Mouse (Mus musculus) embryonic facial prominence, embryonic 10.5 days (tissue): Measurements from ENCODE around the gene Vegfb. TPM values are rescaled to one million over a fixed set of nuclear protein-coding genes. Genes with fewer than 3 reads are reported as not detected.
"Not testable (repeated sequence)": the region's sequence is repeated elsewhere in the genome, so short reads cannot be mapped to it uniquely, and the experiment has no call there.

Source experiments
- DNase-seq: peaks from one replicate; pipeline ENCODE4 v3.0.0-alpha.2; 2017; ENCODE audit warnings: low spot score
- H3K27ac ChIP-seq: fragments of 300-500 bp; sonication (generic); replicated peaks from 2 replicates; pipeline ENCODE4 v1.5.1; 2016; ENCODE audit warnings: mild to moderate bottlenecking
- H3K27me3 ChIP-seq: fragments of 300-500 bp; sonication (generic); replicated peaks from 2 replicates; pipeline ENCODE4 v1.6.1; 2016; ENCODE audit warnings: low read depth, mild to moderate bottlenecking; ENCODE audit not compliant: poor library complexity, severe bottlenecking
- H3K36me3 ChIP-seq: fragments of 300-500 bp; sonication (generic); replicated peaks from 2 replicates; pipeline ENCODE4 v1.6.1; 2016; ENCODE audit warnings: mild to moderate bottlenecking, moderate library complexity
- H3K4me1 ChIP-seq: fragments of 300-500 bp; sonication (generic); 2 replicates; pipeline ENCODE4 v1.6.1; 2016
- H3K4me3 ChIP-seq: fragments of 300-500 bp; sonication (generic); 2 replicates; pipeline ENCODE4 v1.5.1; 2016; ENCODE audit warnings: mild to moderate bottlenecking, moderate library complexity
- H3K9me3 ChIP-seq: fragments of 300-500 bp; sonication (generic); 2 replicates; pipeline ENCODE4 v1.6.1; 2016; ENCODE audit warnings: mild to moderate bottlenecking
- WGBS: fragments of 180-500 bp; shearing (Covaris S2); methylation state at CpG from one replicate; pipeline ENCODE4 v1.1.7; 2016; 5-methylcytosine and 5-hydroxymethylcytosine counted together
- polyA plus RNA-seq: library from polyadenylated mRNA; unstranded; fragments of >200 nt; fragmentation: Nextera tagmentation; extraction: Ambion mirVana; gene quantifications from 2 replicates; pipeline ENCODE4 v1.2.1, GENCODE M21; 2016

Gene Vegfb
- polyA plus RNA-seq, 1 experiment from 2014 or later, result 36.9 TPM

DNA sequence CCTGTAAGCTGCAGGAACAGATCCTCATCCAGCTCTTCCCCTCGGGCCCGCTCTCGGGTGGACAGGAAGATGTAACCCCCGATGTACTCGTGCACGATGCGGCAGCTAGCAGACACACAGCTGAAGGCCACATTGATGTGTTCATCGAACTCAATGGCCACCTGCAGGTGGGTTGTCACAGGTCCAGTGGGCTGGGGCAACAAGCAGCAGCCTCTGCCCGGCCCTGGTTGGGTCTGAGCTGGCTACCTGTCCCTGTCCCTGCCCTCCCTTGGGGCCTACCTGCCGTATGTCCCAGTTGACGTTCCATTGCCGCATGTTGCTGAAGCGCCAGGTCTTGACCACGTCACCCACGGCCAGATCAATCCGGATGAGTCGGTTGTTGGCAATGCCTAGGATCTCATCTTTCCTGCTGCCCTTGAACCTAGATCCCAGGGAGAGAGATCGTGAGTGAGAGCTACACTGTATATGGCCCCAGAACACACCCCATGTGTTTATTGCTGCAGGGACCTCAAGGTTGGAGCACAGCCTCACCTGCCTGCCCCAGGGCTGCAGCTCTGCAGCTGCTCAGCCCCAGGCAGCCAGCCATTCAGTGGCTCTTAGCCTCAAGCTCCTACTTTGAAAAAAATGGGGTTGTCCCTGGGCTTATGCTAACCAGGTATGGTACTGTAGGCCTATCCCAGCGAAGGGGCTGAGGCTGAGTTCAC, 12.1 kb upstream of the Vegfb start:
- WGBS, result 93% methylated on average over 19 of the region's 19 CpGs
- Histone ChIP-seq H3K4me3 (no peak overlapping the region; the same call in 1 of the 2 replicates), H3K9me3 (no peaks in the 10 kb centered on the region), H3K27me3 (no peaks in the 10 kb centered on the region), H3K4me1 (peaks cover 30% of the 10 kb centered on the region), H3K36me3 (peaks cover 46% of the 10 kb centered on the region), H3K27ac (no peak overlapping the region)
- DNase-seq, result no peak

DNA sequence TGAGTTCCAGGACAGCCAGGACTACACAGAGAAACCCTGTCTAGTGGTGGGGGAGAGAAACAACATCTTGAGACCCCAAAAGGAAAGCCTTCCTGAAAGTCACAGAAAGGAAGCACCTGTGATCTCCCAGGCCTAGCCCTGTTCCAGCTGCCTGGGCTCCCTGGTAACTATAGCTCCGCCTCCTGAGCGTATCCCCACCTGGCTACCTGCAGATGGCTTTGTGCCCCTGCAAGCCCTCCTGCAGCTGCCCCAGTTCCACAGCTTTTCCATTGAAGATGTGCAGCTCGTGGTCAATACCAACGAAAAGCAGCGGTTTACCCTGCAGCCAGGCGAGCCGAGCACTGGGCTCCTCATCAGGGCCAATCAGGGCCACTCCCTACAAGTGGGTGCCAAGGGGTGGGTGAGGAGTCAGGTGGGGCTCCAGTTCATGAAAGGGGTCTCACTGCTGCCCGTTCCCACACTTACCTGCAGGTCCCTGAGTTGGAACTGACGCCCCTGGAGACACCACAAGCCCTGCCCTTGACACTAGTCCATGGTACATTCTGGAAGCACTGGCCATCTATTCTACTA, 10.4 kb upstream of the Vegfb start:
- WGBS, result 81% methylated on average over 9 of the region's 9 CpGs
- Histone ChIP-seq H3K27me3 (no peaks in the 10 kb centered on the region), H3K27ac (no peak overlapping the region), H3K4me3 (peak overlapping the region; percentile 71; the same call in 1 of the 2 replicates), H3K36me3 (peaks cover 46% of the 10 kb centered on the region), H3K4me1 (peaks cover 43% of the 10 kb centered on the region), H3K9me3 (no peaks in the 10 kb centered on the region)
- no peak for DNase-seq

DNA sequence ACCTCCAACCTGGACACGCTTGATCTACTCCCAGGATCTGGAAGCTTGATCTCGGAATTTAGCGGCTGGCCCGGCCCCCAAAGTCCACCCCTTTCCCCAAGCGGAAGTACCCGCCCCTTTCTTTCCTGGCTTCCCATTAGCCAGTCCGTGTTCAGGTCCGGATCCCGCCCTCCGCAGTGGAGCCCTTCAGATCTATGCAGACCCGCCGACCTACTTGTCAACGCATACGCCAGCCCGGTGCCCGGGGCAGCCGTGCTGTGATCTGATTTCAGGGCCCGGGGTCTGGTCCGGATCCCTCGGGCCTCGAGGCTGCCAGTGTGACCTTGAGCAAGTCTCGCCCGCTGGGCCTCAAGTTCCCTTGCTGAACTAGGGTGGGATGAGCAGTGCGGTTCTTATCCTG, 8.6 kb upstream of the Vegfb start, which contains the start of the genes Nudt22 and Trpt1:
Nudt22 (minus strand) TSS at position 112 of the 400 bp plus-strand sequence.
Trpt1 (plus strand) TSS at position 126 of the 400 bp plus-strand sequence.
- DNase-seq, result peak; percentile 92
- peaks cover 32% of the 10 kb centered on the region for H3K36me3 ChIP-seq
- H3K27ac ChIP-seq, result peak within 1 kb of the TSS; percentile 85
- WGBS, result under 1% methylated on average over 24 of the region's 24 CpGs
- peak within 1 kb of the TSS; percentile 71 for H3K4me3 ChIP-seq
- H3K4me1 ChIP-seq, result peaks cover 56% of the 10 kb centered on the region
- no peaks in the 10 kb centered on the region for H3K9me3 ChIP-seq
- H3K27me3 ChIP-seq, result no peaks in the 10 kb centered on the region

DNA sequence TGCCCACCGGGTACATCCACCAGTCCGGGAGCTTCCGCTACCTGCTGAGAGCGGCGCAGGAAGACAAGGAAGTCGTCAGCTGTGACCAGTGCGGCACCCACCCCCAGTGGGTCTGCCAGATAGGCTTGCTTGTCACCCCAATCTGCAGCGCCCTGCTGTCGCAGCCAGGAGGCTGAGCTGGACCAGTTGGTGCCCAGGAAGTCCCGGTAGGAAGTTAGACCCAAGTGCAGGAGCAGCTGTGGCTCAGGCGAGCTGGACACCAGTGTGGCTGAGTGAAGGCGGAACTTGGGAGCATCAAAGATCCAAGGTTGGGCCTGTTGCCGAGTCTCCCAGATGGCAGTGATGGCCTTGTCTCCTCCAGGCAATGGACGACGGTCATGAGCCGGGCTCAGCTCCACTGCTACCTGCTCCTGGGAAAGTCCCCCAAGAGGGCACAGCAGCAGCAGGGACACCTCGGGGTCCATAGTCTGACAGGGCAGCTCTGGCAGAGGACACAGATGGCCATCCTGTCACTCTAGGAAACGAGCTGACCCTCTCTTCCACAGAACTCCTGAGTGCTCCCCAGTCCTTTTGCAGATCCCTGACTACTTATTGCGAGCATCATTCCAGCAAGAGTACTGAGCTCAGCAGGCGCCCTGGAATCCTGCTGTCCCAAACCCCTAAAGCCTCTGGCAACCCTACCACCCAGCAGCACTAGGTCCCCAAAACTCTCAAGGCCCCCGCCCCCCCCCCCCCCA, 8.0 kb upstream of the Vegfb start:
- Histone ChIP-seq H3K27ac (peak overlapping the region; percentile 85), H3K4me3 (peak overlapping the region; percentile 71), H3K4me1 (peaks cover 56% of the 10 kb centered on the region), H3K36me3 (peaks cover 28% of the 10 kb centered on the region), H3K27me3 (no peaks in the 10 kb centered on the region), H3K9me3 (no peaks in the 10 kb centered on the region)
- DNase-seq, result no peak
- 48% methylated on average over 21 of the region's 21 CpGs for WGBS

DNA sequence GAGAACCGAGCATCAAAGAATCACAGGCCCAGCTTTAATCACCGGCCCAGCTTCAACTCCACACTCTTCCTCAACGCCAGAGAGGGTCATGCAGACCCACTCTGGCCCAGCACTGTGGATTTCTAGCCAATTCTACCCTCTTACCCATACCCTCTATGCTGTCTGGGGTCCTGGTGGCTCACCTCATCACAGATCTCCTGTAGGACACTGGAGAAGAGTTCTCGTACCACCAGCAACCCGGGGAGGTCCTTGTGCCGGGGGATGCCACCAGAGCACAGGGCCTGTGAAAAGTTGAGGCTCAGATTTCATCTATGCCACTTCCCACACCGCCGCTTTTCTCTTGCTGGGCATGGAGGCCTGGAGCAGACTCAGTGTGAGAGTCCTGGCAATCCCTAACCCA, 7.0 kb upstream of the Vegfb start:
- Histone ChIP-seq H3K4me1 (peaks cover 56% of the 10 kb centered on the region), H3K36me3 (peaks cover 19% of the 10 kb centered on the region), H3K27me3 (no peaks in the 10 kb centered on the region), H3K27ac (0 out of 2 replicates have a peak overlapping the region, but pooled peaks have one; percentile 10), H3K9me3 (no peaks in the 10 kb centered on the region), H3K4me3 (peak overlapping the region; percentile 71)
- WGBS, result 85% methylated on average over 8 of the region's 8 CpGs
- no peak for DNase-seq

DNA sequence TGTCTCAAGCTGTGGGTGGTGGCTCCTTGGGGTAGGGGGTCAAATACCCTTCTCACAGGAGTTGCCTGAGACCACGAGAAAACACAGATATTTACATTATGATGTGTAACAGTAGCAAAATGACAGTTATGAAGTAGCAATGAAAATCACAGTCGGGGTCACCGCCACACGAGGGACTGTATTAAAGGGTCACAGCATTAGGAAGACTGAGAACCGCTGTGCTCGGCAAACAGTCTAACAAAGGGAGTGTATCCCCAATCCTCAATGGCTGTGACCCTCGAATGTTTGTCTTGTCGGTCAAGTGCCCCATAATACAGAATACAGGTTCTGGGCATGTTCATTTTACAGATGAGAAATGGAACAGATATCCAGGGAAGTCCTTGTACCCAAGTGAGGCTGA, 6.6 kb upstream of the Vegfb start:
- peak overlapping the region; percentile 73; the same call in 1 of the 2 replicates for H3K4me3 ChIP-seq

DNA sequence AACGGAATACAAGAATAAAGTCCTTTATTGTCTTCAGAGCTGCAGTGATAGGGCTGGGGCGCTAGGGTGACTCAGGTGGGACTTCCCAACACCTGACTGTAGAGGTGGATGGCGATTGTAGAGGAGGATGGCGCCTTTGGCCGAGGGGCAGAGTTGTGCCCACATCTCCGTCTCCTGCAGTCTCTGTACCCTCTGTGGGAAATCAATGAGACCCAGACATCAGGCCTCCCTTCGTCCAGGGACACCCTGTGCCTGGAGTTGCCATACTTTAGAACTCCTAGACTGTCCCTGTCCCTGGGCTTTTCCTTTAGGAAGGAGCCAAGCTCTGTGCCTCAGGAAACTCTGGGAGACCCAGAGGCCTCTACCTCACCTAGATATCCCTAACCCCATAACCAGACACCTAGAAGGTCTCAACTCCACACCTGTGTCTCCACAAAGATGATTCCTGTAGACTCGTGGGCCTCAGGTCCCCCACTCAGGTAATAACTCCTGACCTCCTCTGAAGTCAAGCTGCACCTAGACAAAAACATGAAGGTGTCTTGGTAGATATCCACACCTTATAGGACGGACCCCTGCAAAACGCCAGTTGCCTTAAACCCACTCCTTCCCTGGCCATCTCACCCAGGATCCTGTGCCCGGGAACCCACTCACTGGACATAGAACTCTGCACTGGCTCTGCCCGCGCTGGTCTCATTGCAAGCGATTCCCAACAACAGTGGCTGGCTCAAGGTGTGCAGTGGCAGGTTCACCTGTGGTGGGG, 5.7 kb upstream of the Vegfb start:
- Histone ChIP-seq H3K9me3 (no peaks in the 10 kb centered on the region), H3K4me3 (peak overlapping the region; percentile 73), H3K36me3 (peaks cover 8% of the 10 kb centered on the region), H3K4me1 (peaks cover 61% of the 10 kb centered on the region), H3K27ac (peak overlapping the region; percentile 87), H3K27me3 (no peaks in the 10 kb centered on the region)
- WGBS, result 59% methylated on average over 14 of the region's 14 CpGs
- DNase-seq, result no peak

More for the DNA sequence above, 6.6 kb upstream of the Vegfb start:
- H3K9me3 ChIP-seq, result no peaks in the 10 kb centered on the region
- H3K27me3 ChIP-seq, result no peaks in the 10 kb centered on the region
- H3K36me3 ChIP-seq, result peaks cover 17% of the 10 kb centered on the region
- WGBS, result 87% methylated on average over 8 of the region's 8 CpGs
- H3K4me1 ChIP-seq, result peaks cover 59% of the 10 kb centered on the region
- DNase-seq, result no peak
- no peak overlapping the region for H3K27ac ChIP-seq

DNA sequence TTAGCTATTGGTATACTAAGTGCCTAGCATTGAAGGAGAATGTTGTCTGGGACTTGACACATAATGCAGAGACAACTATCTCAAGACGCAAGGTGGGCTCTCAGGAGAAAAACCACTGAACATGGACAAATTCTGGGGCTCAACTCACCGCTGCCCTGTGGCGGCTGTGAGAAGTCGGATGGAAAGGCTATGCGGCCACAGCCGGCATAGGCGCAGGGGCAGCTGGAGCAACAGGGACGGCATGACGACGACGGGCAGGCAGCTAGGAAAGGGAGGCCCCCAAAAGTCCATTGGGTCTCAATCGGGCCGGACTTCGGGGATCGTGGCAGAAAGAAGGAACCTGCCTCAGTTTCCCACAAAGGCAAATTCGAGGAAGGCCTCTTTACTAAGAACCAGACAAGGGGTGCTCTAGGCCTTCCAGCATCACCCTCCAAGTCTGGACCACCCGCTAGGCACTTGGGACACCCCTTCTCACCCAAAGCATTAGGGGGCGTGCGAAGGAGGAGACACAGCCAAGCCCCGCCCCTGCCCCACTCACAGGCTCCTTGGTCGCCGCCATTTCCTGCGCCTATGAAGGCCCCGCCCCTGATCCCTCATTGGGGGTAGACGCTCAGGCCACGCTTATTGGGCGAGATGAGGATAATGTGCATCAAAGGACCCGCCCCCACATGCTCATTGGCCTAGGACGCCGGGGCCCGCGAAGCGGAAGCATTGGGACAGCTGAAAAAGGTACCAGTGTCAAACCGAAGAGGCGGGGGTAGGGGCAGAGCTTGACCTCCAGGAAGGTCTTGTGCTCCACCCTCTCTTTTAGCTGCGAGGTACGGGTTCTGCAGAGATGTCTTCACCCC, 4.8 kb upstream of the Vegfb start, which contains the start of gene Dnajc4:
Dnajc4 (minus strand) TSS at position 562 of the 848 bp plus-strand sequence.
- Histone ChIP-seq H3K36me3 (0 out of 2 replicates have a peak, but pooled peaks cover 3% of the 10 kb centered on the region), H3K4me3 (peak within 1 kb of the TSS; percentile 73), H3K27ac (peak within 1 kb of the TSS; percentile 87), H3K4me1 (peaks cover 66% of the 10 kb centered on the region), H3K9me3 (no peaks in the 10 kb centered on the region), H3K27me3 (no peaks in the 10 kb centered on the region)
- DNase-seq, result peak; percentile 99
- WGBS, result 2% methylated on average over 37 of the region's 37 CpGs

DNA sequence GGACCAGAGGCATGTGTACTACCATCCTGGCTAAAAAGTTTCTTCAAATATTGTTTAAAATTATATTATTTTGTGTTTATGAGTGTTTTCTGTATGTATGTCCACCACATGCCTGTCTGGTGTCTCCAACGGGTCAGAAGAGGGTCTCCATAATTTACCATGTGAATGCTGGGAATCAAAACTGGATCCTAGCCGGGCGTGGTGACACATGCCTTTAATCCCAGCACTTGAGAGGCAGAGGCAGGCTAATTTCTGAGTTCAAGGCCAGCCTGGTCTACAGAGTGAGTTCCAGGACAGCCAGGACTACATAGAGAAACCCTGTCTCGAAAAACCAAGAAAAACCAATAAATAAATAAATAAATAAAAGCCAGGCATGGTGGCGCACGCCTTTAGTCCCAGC, 3.7 kb upstream of the Vegfb start:
- H3K4me1 ChIP-seq, result peaks cover 66% of the 10 kb centered on the region
- WGBS, result 91% methylated on average over 6 of the region's 6 CpGs
- not testable (repeated sequence) for H3K4me3 ChIP-seq, H3K36me3 ChIP-seq, DNase-seq, H3K27ac ChIP-seq, H3K27me3 ChIP-seq, H3K9me3 ChIP-seq

DNA sequence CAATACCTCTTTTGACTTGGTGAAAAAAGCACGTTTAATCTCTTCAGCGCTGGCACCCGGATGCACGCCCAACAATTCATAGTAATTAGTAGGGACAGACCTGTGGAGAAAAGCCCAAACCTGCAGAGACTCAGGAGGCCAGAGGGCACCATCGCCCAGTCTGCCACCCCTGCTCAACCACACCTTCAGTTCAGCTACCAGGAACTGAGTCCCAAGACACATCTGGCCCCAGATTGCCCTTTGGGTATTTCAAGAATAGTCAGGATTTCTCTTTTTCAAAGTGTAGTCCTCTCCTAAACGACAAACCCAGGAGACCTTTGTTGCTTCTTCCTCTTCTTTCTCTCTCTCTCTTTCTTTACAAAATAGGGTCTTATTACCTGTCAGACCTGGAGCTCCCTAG, 3.3 kb upstream of the Vegfb start:
- Histone ChIP-seq H3K4me3 (no peak overlapping the region), H3K9me3 (no peaks in the 10 kb centered on the region), H3K27me3 (no peaks in the 10 kb centered on the region), H3K4me1 (peaks cover 67% of the 10 kb centered on the region), H3K36me3 (peaks cover 7% of the 10 kb centered on the region), H3K27ac (no peak overlapping the region)
- DNase-seq, result no peak
- whole genome bisulfite sequencing, result 86% methylated on average over 6 of the region's 6 CpGs

DNA sequence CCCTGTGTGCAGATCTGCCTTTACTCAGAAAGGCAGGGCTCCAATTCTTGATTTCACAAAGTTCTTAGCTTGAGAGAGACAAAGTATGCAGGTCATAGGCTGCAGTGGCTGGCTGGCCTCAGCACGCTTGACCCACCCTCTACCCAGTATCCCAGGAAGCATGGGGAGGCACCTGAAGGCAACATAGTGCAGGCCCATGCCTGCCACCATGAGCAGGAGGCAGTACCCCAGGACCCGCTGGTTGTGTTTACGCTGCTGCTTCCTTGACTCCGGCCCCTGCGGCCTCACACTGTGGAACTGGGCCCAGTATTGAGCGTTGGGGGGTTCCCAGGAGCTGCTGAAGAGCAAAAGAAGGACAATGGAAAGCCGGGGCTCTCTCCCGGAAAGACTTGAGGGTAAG, 1.8 kb upstream of the Vegfb start:
- no peaks in the 10 kb centered on the region for H3K27me3 ChIP-seq
- DNase-seq, result no peak
- H3K27ac ChIP-seq, result no peak overlapping the region
- peaks cover 21% of the 10 kb centered on the region for H3K36me3 ChIP-seq
- 89% methylated on average over 8 of the region's 8 CpGs for WGBS
- H3K9me3 ChIP-seq, result no peaks in the 10 kb centered on the region
- peak overlapping the region; percentile 14; the same call in 1 of the 2 replicates for H3K4me3 ChIP-seq
- H3K4me1 ChIP-seq, result peaks cover 53% of the 10 kb centered on the region
